Comparison of ENCODE assay signal across 13 mouse cellular contexts in genomic region chr5:77400151-77400550, GRCm38 (mm10). TPM values are rescaled to one million over a fixed set of nuclear protein-coding genes. Genes with fewer than 3 reads are reported as not detected.
A peak's percentile ranks its signal among the peaks of the same experiment; 100 is the strongest.
DNase-seq lines count a peak whose midpoint lies in the region; ATAC-seq and TF ChIP-seq lines count a peak whose summit lies in the region.
"Had no signal": no experiment of that assay in that cellular context is flagged by ENCODE, and none has a peak within 500 bp of the region (broad histone marks: within the 10 kb centered on the region; RNA-seq: fewer than 3 reads in every experiment).

No protein-coding gene starts in this region.

- no peaks in the 10 kb centered on the region for H3K9me3 ChIP-seq in kidney, postnatal 0 days (replicated peaks; ENCODE audit: low read length)
- no peaks in the 10 kb centered on the region for H3K9me3 ChIP-seq in forebrain, embryonic 15.5 days
- H3K9me3 ChIP-seq: forebrain, embryonic 12.5 days; heart, embryonic 15.5 days; megakaryocyte, embryonic 14.5 days had no signal

- WGBS in kidney, postnatal 0 days: 49% methylated on average over 7 of the region's 7 CpGs
- WGBS in forebrain, embryonic 15.5 days: 73% methylated on average over 7 of the region's 7 CpGs

- no peak overlapping the region for H3K4me3 ChIP-seq in kidney, postnatal 0 days (replicated peaks; ENCODE audit: low read depth, low read length)
- H3K4me3 ChIP-seq in forebrain, embryonic 15.5 days: no peak overlapping the region
- H3K4me3 ChIP-seq: forebrain, embryonic 12.5 days; heart, embryonic 15.5 days; megakaryocyte, embryonic 14.5 days; myocyte had no signal

- H3K36me3 ChIP-seq in kidney, postnatal 0 days (ENCODE audit: insufficient read depth, low read length): 0 out of 2 replicates have a peak, but pooled peaks cover 13% of the 10 kb centered on the region
- H3K36me3 ChIP-seq in forebrain, embryonic 15.5 days: no peaks in the 10 kb centered on the region
- H3K36me3 ChIP-seq: forebrain, embryonic 12.5 days; heart, embryonic 15.5 days had no signal

- H3K27ac ChIP-seq in kidney, postnatal 0 days: peak overlapping the region; percentile 76
- no peak overlapping the region for H3K27ac ChIP-seq in forebrain, embryonic 15.5 days (replicated peaks)
- H3K27ac ChIP-seq: forebrain, embryonic 12.5 days; heart, embryonic 15.5 days had no signal

- no peak overlapping the region for H3K9ac ChIP-seq in kidney, postnatal 0 days (ENCODE audit: low read depth, low read length)
- no peak overlapping the region for H3K9ac ChIP-seq in forebrain, embryonic 15.5 days (replicated peaks)
- H3K9ac ChIP-seq: forebrain, embryonic 12.5 days; heart, embryonic 15.5 days had no signal

- ATAC-seq in kidney, postnatal 0 days (replicated peaks; ENCODE audit: low FRiP score, low read depth): peak; percentile 77; the same call in 1 of the 2 replicates
- no peak for ATAC-seq in forebrain, embryonic 15.5 days (replicated peaks)
- ATAC-seq: activated CD4-positive, CD25-positive, alpha-beta regulatory T cell, adult 4 months had no signal

- intact Hi-C loops in heart, postnatal 10 days (cut with DNase I): no loop called here

- H3K4me1 ChIP-seq in kidney, postnatal 0 days (replicated peaks; ENCODE audit: insufficient read depth, low read length): peaks cover 37% of the 10 kb centered on the region
- H3K4me1 ChIP-seq in forebrain, embryonic 15.5 days: no peaks in the 10 kb centered on the region
- H3K4me1 ChIP-seq: megakaryocyte, embryonic 14.5 days had no signal

- no peak for TF ChIP-seq CTCF in kidney, postnatal 0 days (IDR thresholded peaks at IDR 0.05; ENCODE audit: low read depth)

- no peaks in the 10 kb centered on the region for H3K27me3 ChIP-seq in kidney, postnatal 0 days (ENCODE audit: insufficient read depth, low read length)
- H3K27me3 ChIP-seq in forebrain, embryonic 15.5 days: no peaks in the 10 kb centered on the region
- H3K27me3 ChIP-seq: heart, embryonic 15.5 days had no signal

- H3K4me2 ChIP-seq in kidney, postnatal 0 days (ENCODE audit: low read length): no peak overlapping the region
- no peak overlapping the region for H3K4me2 ChIP-seq in forebrain, embryonic 15.5 days (replicated peaks)
- H3K4me2 ChIP-seq: forebrain, embryonic 12.5 days; heart, embryonic 15.5 days had no signal

- DNase-seq in ovary, adult 18-20 months (ENCODE audit: low spot score): peak; percentile 32
- DNase-seq in ovary, postnatal 10 days (ENCODE audit: low spot score): no peak
- DNase-seq in heart, postnatal 10 days: peak; percentile 66 to 69
- DNase-seq in kidney, postnatal 0 days (ENCODE audit: low spot score): peak; percentile 76
- DNase-seq in testis, postnatal 10 days (ENCODE audit: low spot score): peak; percentile 59
- DNase-seq in layer of hippocampus, postnatal 10 days (ENCODE audit: low spot score in 2 of 2): no peak
- DNase-seq: right cerebral cortex, adult 18-20 months had no signal

RNA-seq across cellular contexts. Expression of gene Igfbp7, which starts 7.7 kb away (rescaled TPM):
- 100 to 1,000 TPM; 435 to 466 TPM for total RNA-seq in heart, postnatal 10 days (2021)
- 1,308 and 1,398 TPM in 2 replicates for polyA plus RNA-seq in kidney, postnatal 0 days (2015; fragmentation: Nextera tagmentation; extraction: Ambion mirVana)
- 55.4 and 59.7 TPM in 2 replicates for polyA plus RNA-seq in forebrain, embryonic 15.5 days (2015; fragmentation: Nextera tagmentation; extraction: Ambion mirVana)
- total RNA-seq in layer of hippocampus, postnatal 10 days (2021): 10 to 100 TPM; 52.5 to 60.3 TPM

Comparison
In these comparisons a context has a peak if more than half of its experiments do, and no peak if none do; other contexts are left out.
1. DNase-seq: peak in ovary, adult 18-20 months (single experiment), heart, postnatal 10 days (2 of 2), kidney, postnatal 0 days (single experiment) and testis, postnatal 10 days (single experiment); none in ovary, postnatal 10 days (single experiment) and layer of hippocampus, postnatal 10 days (0 of 2).
2. RNA of gene Igfbp7, which starts 7.7 kb away (total RNA-seq): 435 to 466 TPM in heart, postnatal 10 days; 52.5 to 60.3 TPM in layer of hippocampus, postnatal 10 days; every median in the first group is over 4 times any median in the second.